Mouse (Mus musculus) lung, adult 2 months (tissue): ENCODE data around the gene Plet1.

Source experiments
- CTCF ChIP-seq: fragments of 200-500 bp; IDR thresholded peaks from 2 replicates; pipeline ENCODE4 v1.5.1; 2011; ENCODE audit warnings: mild to moderate bottlenecking, low read length, control low read depth; ENCODE audit not compliant: insufficient read depth
- POLR2A ChIP-seq: fragments of 200-500 bp; IDR thresholded peaks from 2 replicates; pipeline ENCODE4 v1.6.1; 2011; ENCODE audit warnings: low read depth, mild to moderate bottlenecking, control low read depth, low read length, borderline replicate concordance; ENCODE audit errors: extremely low read depth

GRCm38 (mm10) chr9:50500974-50501501 is 6.7 kb downstream of the Plet1 start:
- TF ChIP-seq CTCF (no peak), POLR2A (no peak)
